ENCODE assay signal across 8 mouse cellular contexts in genomic region chr4:108780864-108781205, GRCm38 (mm10). TPM values are rescaled to one million over a fixed set of nuclear protein-coding genes. Genes with fewer than 3 reads are reported as not detected.
DNase-seq lines count a peak whose midpoint lies in the region; ATAC-seq and TF ChIP-seq lines count a peak whose summit lies in the region.

No protein-coding gene starts in this region.

- peak overlapping the region; percentile 62 for H3K4me3 ChIP-seq in erythroblast, embryonic 14.5 days (replicated peaks)
- H3K4me3 ChIP-seq in C2C12 (ENCODE audit: insufficient read depth, poor library complexity, severe bottlenecking): peak overlapping the region; percentile 72
- peak overlapping the region; percentile 86 for H3K4me3 ChIP-seq in forebrain, embryonic 14.5 days (ENCODE audit: low read depth, low read length)
- peak overlapping the region; percentile 68 for H3K4me3 ChIP-seq in liver, embryonic 13.5 days (replicated peaks)

- ATAC-seq in erythroblast, adult 5-6 weeks (replicated peaks; ENCODE audit: low FRiP score, poor library complexity, severe bottlenecking): no peak
- no peak for ATAC-seq in forebrain, embryonic 14.5 days
- no peak for ATAC-seq in liver, embryonic 13.5 days (ENCODE audit: low read depth)
- ATAC-seq in erythroid progenitor cell, adult 5-6 weeks (replicated peaks; ENCODE audit: low FRiP score, poor library complexity, severe bottlenecking): no peak

- H3K27ac ChIP-seq in forebrain, embryonic 14.5 days (ENCODE audit: low read depth, low read length): peak overlapping the region; percentile 98
- no peak overlapping the region; the same call in 1 of the 2 replicates for H3K27ac ChIP-seq in liver, embryonic 13.5 days

- peaks cover 3% of the 10 kb centered on the region; the same call in 1 of the 2 replicates for H3K9me3 ChIP-seq in erythroblast, embryonic 14.5 days (ENCODE audit: control insufficient read depth, low read length)
- no peaks in the 10 kb centered on the region for H3K9me3 ChIP-seq in forebrain, embryonic 14.5 days (replicated peaks; ENCODE audit: control insufficient read depth, low read length)
- no peaks in the 10 kb centered on the region for H3K9me3 ChIP-seq in liver, embryonic 13.5 days (replicated peaks)

- peak overlapping the region; percentile 67 for H3K4me2 ChIP-seq in forebrain, embryonic 14.5 days (ENCODE audit: low read length)
- peak overlapping the region; percentile 85 for H3K4me2 ChIP-seq in liver, embryonic 13.5 days

- H3K27me3 ChIP-seq in erythroblast, embryonic 14.5 days (ENCODE audit: control insufficient read depth): peaks cover 66% of the 10 kb centered on the region
- H3K27me3 ChIP-seq in C2C12 (ENCODE audit: control insufficient read depth, insufficient read depth, insufficient read length): no peaks in the 10 kb centered on the region
- no peaks in the 10 kb centered on the region for H3K27me3 ChIP-seq in forebrain, embryonic 14.5 days (replicated peaks; ENCODE audit: control insufficient read depth, insufficient read depth, low read length)
- peaks cover 55% of the 10 kb centered on the region for H3K27me3 ChIP-seq in liver, embryonic 13.5 days

- H3K79me3 ChIP-seq in C2C12 (ENCODE audit: low read depth): peaks cover 15% of the 10 kb centered on the region

- peak; percentile 81 for DNase-seq in forebrain, embryonic 14.5 days (ENCODE audit: low spot score)
- DNase-seq in liver, embryonic 13.5 days: no peak
- DNase-seq in ovary, postnatal 14 days (ENCODE audit: low spot score): no peak
- no peak for DNase-seq in adrenal gland, postnatal 36 days

- no peak for TF ChIP-seq CTCF in C2C12 (IDR thresholded peaks at IDR 0.05; ENCODE audit: control insufficient read depth, insufficient read depth, insufficient read length)

- H3K36me3 ChIP-seq in erythroblast, embryonic 14.5 days (ENCODE audit: control insufficient read depth): no peaks in the 10 kb centered on the region
- no peaks in the 10 kb centered on the region for H3K36me3 ChIP-seq in C2C12 (ENCODE audit: control insufficient read depth, insufficient read depth)
- H3K36me3 ChIP-seq in forebrain, embryonic 14.5 days (ENCODE audit: control insufficient read depth, insufficient read depth, low read length): no peaks in the 10 kb centered on the region
- no peaks in the 10 kb centered on the region for H3K36me3 ChIP-seq in liver, embryonic 13.5 days

- peaks cover 41% of the 10 kb centered on the region for H3K79me2 ChIP-seq in C2C12 (ENCODE audit: control insufficient read depth, insufficient read depth)

- H3ac ChIP-seq in C2C12 (ENCODE audit: control insufficient read depth, insufficient read length, low read depth): peak overlapping the region; percentile 93

- WGBS in forebrain, embryonic 14.5 days: under 1% methylated on average over 11 of the region's 20 CpGs
- 4% methylated on average over 14 of the region's 20 CpGs for WGBS in liver, embryonic 13.5 days (ENCODE audit: insufficient replicate concordance)

- peaks cover 9% of the 10 kb centered on the region for H3K4me1 ChIP-seq in erythroblast, embryonic 14.5 days (ENCODE audit: control insufficient read depth)
- H3K4me1 ChIP-seq in forebrain, embryonic 14.5 days (ENCODE audit: control insufficient read depth, insufficient read depth, low read length): peaks cover 3% of the 10 kb centered on the region
- H3K4me1 ChIP-seq in liver, embryonic 13.5 days (replicated peaks): peaks cover 9% of the 10 kb centered on the region

- H3K9ac ChIP-seq in forebrain, embryonic 14.5 days (ENCODE audit: low read length): peak overlapping the region; percentile 99
- H3K9ac ChIP-seq in liver, embryonic 13.5 days: peak overlapping the region; percentile 75

TF ChIP-seq in C2C12, 6 proteins besides CTCF, POLR2A, EP300 and RAD21:
- TF ChIP-seq USF1 (IDR thresholded peaks at IDR 0.05; ENCODE audit: low read depth): no peak
- no peak for TF ChIP-seq MAX (IDR thresholded peaks at IDR 0.05)
- no peak for TF ChIP-seq MYOG (IDR thresholded peaks at IDR 0.05; ENCODE audit: control insufficient read depth, extremely low read depth, insufficient read length)
- TF ChIP-seq CEBPB (IDR thresholded peaks at IDR 0.05; ENCODE audit: low read depth): no peak
- TF ChIP-seq MYOD1 (IDR thresholded peaks at IDR 0.05; ENCODE audit: control insufficient read depth, insufficient read length, low read depth): no peak

RNA-seq across cellular contexts. Expression of gene Zfyve9, which starts 0.2 kb away (rescaled TPM):
- polyA plus RNA-seq in erythroblast, embryonic 14.5 days (2012): not detected in 2 replicates
- total RNA-seq in erythroblast, adult 5-6 weeks (2015; ENCODE audit: low replicate concordance): 1.3 TPM in 1 of 2 replicates, not detected in the other
- total RNA-seq in erythroblast, adult 5-6 weeks (2017; ENCODE audit: low replicate concordance): 1.7 and 1.8 TPM in 2 replicates
- 5.5 TPM for polyA plus RNA-seq in C2C12 (2012; fragmentation: generic; extraction: Trizol)
- polyA plus RNA-seq in forebrain, embryonic 14.5 days (2014; fragmentation: Nextera tagmentation; extraction: Ambion mirVana): 4.9 and 6.8 TPM in 2 replicates
- 0.48 and 0.56 TPM in 2 replicates for polyA plus RNA-seq in liver, embryonic 13.5 days (2015; fragmentation: Nextera tagmentation; extraction: Ambion mirVana)
- total RNA-seq in erythroid progenitor cell, adult 5-6 weeks (2015; ENCODE audit: low replicate concordance): 1.8 TPM in 1 of 2 replicates, not detected in the other
- total RNA-seq in erythroid progenitor cell, adult 5-6 weeks (2017; ENCODE audit: low replicate concordance): 0.08 and 1.2 TPM in 2 replicates
- total RNA-seq in adrenal gland, postnatal 36 days (2021): 10 to 100 TPM; 26.3 to 31.3 TPM

RNA-seq across cellular contexts. Expression of gene Btf3l4, which starts 52.6 kb away (rescaled TPM):
- 0.32 and 0.61 TPM in 2 replicates for polyA plus RNA-seq in erythroblast, embryonic 14.5 days (2012)
- total RNA-seq in erythroblast, adult 5-6 weeks (2015; ENCODE audit: low replicate concordance): 17.1 and 21.7 TPM in 2 replicates
- total RNA-seq in erythroblast, adult 5-6 weeks (2017; ENCODE audit: low replicate concordance): 12.0 and 18.3 TPM in 2 replicates
- polyA plus RNA-seq in C2C12 (2012; fragmentation: generic; extraction: Trizol): 29.1 TPM
- 257 and 287 TPM in 2 replicates for polyA plus RNA-seq in forebrain, embryonic 14.5 days (2014; fragmentation: Nextera tagmentation; extraction: Ambion mirVana)
- polyA plus RNA-seq in liver, embryonic 13.5 days (2015; fragmentation: Nextera tagmentation; extraction: Ambion mirVana): 56.9 and 63.5 TPM in 2 replicates
- total RNA-seq in erythroid progenitor cell, adult 5-6 weeks (2015; ENCODE audit: low replicate concordance): 33.5 and 49.7 TPM in 2 replicates
- 30.3 and 36.5 TPM in 2 replicates for total RNA-seq in erythroid progenitor cell, adult 5-6 weeks (2017; ENCODE audit: low replicate concordance)
- 100 to 1,000 TPM; 112 to 159 TPM for total RNA-seq in adrenal gland, postnatal 36 days (2021)

RNA-seq across cellular contexts. Expression of gene Txndc12, which starts 53.6 kb away (rescaled TPM):
- polyA plus RNA-seq in erythroblast, embryonic 14.5 days (2012): 0.05 and 0.11 TPM in 2 replicates
- total RNA-seq in erythroblast, adult 5-6 weeks (2015; ENCODE audit: low replicate concordance): 11.5 and 11.9 TPM in 2 replicates
- 9.5 and 14.5 TPM in 2 replicates for total RNA-seq in erythroblast, adult 5-6 weeks (2017; ENCODE audit: low replicate concordance)
- polyA plus RNA-seq in C2C12 (2012; fragmentation: generic; extraction: Trizol): 51.1 TPM
- 92.3 and 94.3 TPM in 2 replicates for polyA plus RNA-seq in forebrain, embryonic 14.5 days (2014; fragmentation: Nextera tagmentation; extraction: Ambion mirVana)
- polyA plus RNA-seq in liver, embryonic 13.5 days (2015; fragmentation: Nextera tagmentation; extraction: Ambion mirVana): 28.3 and 31.8 TPM in 2 replicates
- total RNA-seq in erythroid progenitor cell, adult 5-6 weeks (2015; ENCODE audit: low replicate concordance): 13.8 and 15.1 TPM in 2 replicates
- total RNA-seq in erythroid progenitor cell, adult 5-6 weeks (2017; ENCODE audit: low replicate concordance): 7.9 and 14.8 TPM in 2 replicates
- 10 to 100 TPM; 70.8 to 71.6 TPM for total RNA-seq in adrenal gland, postnatal 36 days (2021)

Comparison
In these comparisons a context has a peak if more than half of its experiments do, and no peak if none do; other contexts are left out.
1. RNA of gene Btf3l4, which starts 52.6 kb away (polyA plus RNA-seq): 257 to 287 TPM in forebrain, embryonic 14.5 days, 56.9 to 63.5 TPM in liver, embryonic 13.5 days and 29.1 TPM in C2C12 (single experiment); 0.32 to 0.61 TPM in erythroblast, embryonic 14.5 days; every median in the first group is over 10 times any median in the second.
2. RNA of gene Txndc12, which starts 53.6 kb away (polyA plus RNA-seq): 92.3 to 94.3 TPM in forebrain, embryonic 14.5 days, 51.1 TPM in C2C12 (single experiment) and 28.3 to 31.8 TPM in liver, embryonic 13.5 days; 0.05 to 0.11 TPM in erythroblast, embryonic 14.5 days; every median in the first group is over 10 times any median in the second.
3. Peak in every context shown above with its lines, with median percentiles within 50 percentile points of each other: H3K4me3 ChIP-seq.